Mouse (Mus musculus) kidney, embryonic 14.5 days (tissue): Measurements from ENCODE around the gene Zfp451. TPM values are rescaled to one million over a fixed set of nuclear protein-coding genes. Genes with fewer than 3 reads are reported as not detected.
A peak's percentile ranks its signal among the peaks of the same experiment; 100 is the strongest.
"Not testable (repeated sequence)": the region's sequence is repeated elsewhere in the genome, so short reads cannot be mapped to it uniquely, and the experiment has no call there.

Experiments
- ATAC-seq: fragments of 200-750 bp; cut with Nextera tagmentation; 2 replicates; pipeline ENCODE4 v1.8.0; 2017; ENCODE audit warnings: moderate number of reproducible peaks, mild to moderate bottlenecking, moderate TSS enrichment, moderate library complexity; ENCODE audit not compliant: low FRiP score, low TSS enrichment
- H3K27ac ChIP-seq: fragments of 300-500 bp; sonication (generic); 2 replicates; pipeline ENCODE4 v1.5.1; 2014; ENCODE audit warnings: low read depth, mild to moderate bottlenecking, low read length, moderate library complexity, mixed read lengths
- H3K27me3 ChIP-seq: fragments of 300-500 bp; sonication (generic); 2 replicates; pipeline ENCODE4 v1.6.1; 2014; ENCODE audit warnings: mild to moderate bottlenecking, low read length; ENCODE audit not compliant: control insufficient read depth, insufficient read depth
- H3K36me3 ChIP-seq: fragments of 300-500 bp; sonication (generic); 2 replicates; pipeline ENCODE4 v1.6.1; 2014; ENCODE audit warnings: low read length, mixed read lengths; ENCODE audit not compliant: control insufficient read depth, insufficient read depth
- H3K4me1 ChIP-seq: fragments of 300-500 bp; sonication (generic); 2 replicates; pipeline ENCODE4 v1.6.1; 2014; ENCODE audit warnings: low read length, mixed read lengths; ENCODE audit not compliant: control insufficient read depth, insufficient read depth
- H3K4me2 ChIP-seq: fragments of 300-500 bp; sonication (generic); replicated peaks from 2 replicates; pipeline ENCODE4 v1.6.1; 2014; ENCODE audit warnings: low read depth, mild to moderate bottlenecking, low read length
- H3K4me3 ChIP-seq: fragments of 300-500 bp; sonication (generic); 2 replicates; pipeline ENCODE4 v1.5.1; 2014; ENCODE audit warnings: mild to moderate bottlenecking, low read length
- H3K9ac ChIP-seq: fragments of 300-500 bp; sonication (generic); 2 replicates; pipeline ENCODE4 v1.6.1; 2014; ENCODE audit warnings: low read depth, mild to moderate bottlenecking, low read length, moderate library complexity
- H3K9me3 ChIP-seq: fragments of 300-500 bp; sonication (generic); 2 replicates; pipeline ENCODE4 v1.6.1; 2016; ENCODE audit warnings: low read length; ENCODE audit not compliant: control insufficient read depth
- whole genome bisulfite sequencing: fragments of 180-500 bp; shearing (Covaris S2); extraction: QIAGEN DNeasy Blood & Tissue Kit; methylation state at CpG from one replicate; pipeline ENCODE4 v1.1.7; 2014; 5-methylcytosine and 5-hydroxymethylcytosine counted together
- polyA plus RNA-seq: library from polyadenylated mRNA; unstranded; fragments of >200 nt; fragmentation: Nextera tagmentation; extraction: Ambion mirVana; gene quantifications from 2 replicates; pipeline ENCODE4 v1.2.1, GENCODE M21; 2014

Gene Zfp451
- polyA plus RNA-seq: 21.0 and 38.8 TPM in 2 replicates

- Histone ChIP-seq H3K4me2 (peak within 1 kb of the TSS; percentile 65), H3K9me3 (no peaks in the 10 kb centered on the region), H3K4me3 (peak within 1 kb of the TSS; percentile 96), H3K27me3 (no peaks in the 10 kb centered on the region), H3K27ac (peak within 1 kb of the TSS; percentile 85), H3K36me3 (peaks cover 28% of the 10 kb centered on the region), H3K9ac (peak within 1 kb of the TSS; percentile 95), H3K4me1 (peaks cover 11% of the 10 kb centered on the region)
- peak; percentile 96 for ATAC-seq
- WGBS: under 1% methylated on average over 80 of the region's 85 CpGs
Measured at GRCm38 (mm10) chr1:33813868-33814794, at the start of gene Zfp451. Gene Zfp451 (minus strand): TSS chr1:33814595.

GRCm38 (mm10) chr1:33846807-33847206 lies 32.4 kb upstream of the Zfp451 start:
- Histone ChIP-seq H3K9me3 (no peaks in the 10 kb centered on the region), H3K4me2 (no peak overlapping the region), H3K36me3 (no peaks in the 10 kb centered on the region), H3K9ac (no peak overlapping the region), H3K4me3 (no peak overlapping the region), H3K4me1 (no peaks in the 10 kb centered on the region), H3K27ac (no peak overlapping the region), H3K27me3 (no peaks in the 10 kb centered on the region)
- WGBS: 90% methylated on average over 2 of the region's 2 CpGs
- no peak for ATAC-seq

DNA sequence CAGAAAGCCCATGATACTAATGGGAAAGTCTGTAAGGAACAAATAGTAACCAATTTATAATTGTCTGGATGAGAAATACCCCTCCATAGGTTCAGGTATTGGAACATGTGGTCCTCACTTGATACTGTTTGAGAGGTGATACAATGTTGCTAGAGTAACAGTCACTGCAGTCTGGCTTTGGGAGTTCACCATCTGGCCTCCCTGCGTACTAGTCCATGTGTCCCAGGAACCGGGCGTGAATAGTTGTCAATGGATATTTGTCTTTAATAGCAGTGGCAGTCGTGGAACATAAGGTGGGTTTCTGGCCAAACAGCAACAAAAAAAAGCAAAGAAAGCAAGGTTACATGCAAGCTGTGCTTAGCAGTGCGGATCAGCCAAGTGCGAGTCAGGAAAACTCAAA lies 29.4 kb upstream of the Zfp451 start:
- H3K27me3 ChIP-seq: no peaks in the 10 kb centered on the region
- WGBS: 72% methylated on average over 6 of the region's 6 CpGs

GRCm38 (mm10) chr1:33838952-33839351 lies 24.6 kb upstream of the Zfp451 start:
- H3K27me3 ChIP-seq, H3K27ac ChIP-seq, H3K4me3 ChIP-seq, H3K4me2 ChIP-seq, H3K9me3 ChIP-seq, H3K36me3 ChIP-seq, H3K4me1 ChIP-seq, ATAC-seq, H3K9ac ChIP-seq: not testable (repeated sequence)
- WGBS: 96% methylated on average over 14 of the region's 14 CpGs

More for the DNA sequence above, 29.4 kb upstream of the Zfp451 start:
- ATAC-seq: no peak
- Histone ChIP-seq H3K27ac (no peak overlapping the region), H3K4me1 (no peaks in the 10 kb centered on the region), H3K4me2 (no peak overlapping the region), H3K36me3 (no peaks in the 10 kb centered on the region), H3K9me3 (no peaks in the 10 kb centered on the region), H3K4me3 (no peak overlapping the region), H3K9ac (no peak overlapping the region)

- Histone ChIP-seq H3K4me2 (no peak overlapping the region), H3K27ac (no peak overlapping the region), H3K9ac (no peak overlapping the region), H3K4me1 (no peaks in the 10 kb centered on the region), H3K27me3 (no peaks in the 10 kb centered on the region), H3K9me3 (peaks cover 4% of the 10 kb centered on the region), H3K36me3 (no peaks in the 10 kb centered on the region), H3K4me3 (no peak overlapping the region)
- WGBS: 74% methylated on average over 4 of the region's 4 CpGs
- no peak for ATAC-seq
Measured at GRCm38 (mm10) chr1:33830586-33830985, 16.2 kb upstream of the Zfp451 start.

- H3K27me3 ChIP-seq: no peaks in the 10 kb centered on the region
- no peak overlapping the region for H3K4me2 ChIP-seq
- no peaks in the 10 kb centered on the region for H3K9me3 ChIP-seq
- H3K9ac ChIP-seq: no peak overlapping the region
- 0 out of 2 replicates have a peak, but pooled peaks cover under 1% of the 10 kb centered on the region for H3K36me3 ChIP-seq
- WGBS: 84% methylated on average over 2 of the region's 2 CpGs
- peaks cover 4% of the 10 kb centered on the region for H3K4me1 ChIP-seq
- no peak for ATAC-seq
- H3K4me3 ChIP-seq: no peak overlapping the region
- no peak overlapping the region for H3K27ac ChIP-seq
Measured at GRCm38 (mm10) chr1:33817931-33818330, 3.5 kb upstream of the Zfp451 start.

DNA sequence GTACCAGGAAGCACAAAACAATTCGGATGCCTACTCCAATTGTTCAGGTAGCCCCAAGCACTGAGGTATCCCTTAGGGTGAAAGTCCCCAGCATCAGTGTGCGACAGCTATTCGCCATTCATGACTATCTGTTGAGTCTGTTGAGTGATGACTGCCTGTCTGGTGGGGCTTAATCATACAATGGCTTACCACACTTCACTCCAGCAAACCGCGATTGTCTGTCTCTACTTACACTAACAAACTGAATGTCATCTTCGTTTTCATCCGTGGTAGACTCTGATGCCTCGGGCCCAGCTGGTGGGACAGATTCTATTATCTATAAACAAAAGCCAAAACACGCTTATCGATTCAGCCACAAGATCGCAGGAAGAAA lies 914 bp downstream of the Zfp451 start:
- 12% methylated on average over 11 of the region's 11 CpGs for WGBS
- peak; percentile 1; the same call in 1 of the 2 replicates for ATAC-seq

GRCm38 (mm10) chr1:33803323-33803722 lies 11.1 kb downstream of the Zfp451 start:
- WGBS: 95% methylated on average over 2 of the region's 2 CpGs
- Histone ChIP-seq H3K27ac (no peak overlapping the region), H3K4me2 (no peak overlapping the region), H3K9ac (no peak overlapping the region), H3K4me3 (no peak overlapping the region), H3K9me3 (no peaks in the 10 kb centered on the region), H3K36me3 (peaks cover 78% of the 10 kb centered on the region), H3K27me3 (no peaks in the 10 kb centered on the region), H3K4me1 (no peaks in the 10 kb centered on the region; the same call in 1 of the 2 replicates)
- ATAC-seq: no peak

More for the DNA sequence above, 914 bp downstream of the Zfp451 start:
- Histone ChIP-seq H3K4me2 (peak overlapping the region; percentile 65), H3K36me3 (peaks cover 32% of the 10 kb centered on the region), H3K9ac (peak overlapping the region; percentile 95), H3K9me3 (no peaks in the 10 kb centered on the region), H3K4me1 (peaks cover 11% of the 10 kb centered on the region), H3K27me3 (no peaks in the 10 kb centered on the region), H3K27ac (peak overlapping the region; percentile 85), H3K4me3 (peak overlapping the region; percentile 96)

DNA sequence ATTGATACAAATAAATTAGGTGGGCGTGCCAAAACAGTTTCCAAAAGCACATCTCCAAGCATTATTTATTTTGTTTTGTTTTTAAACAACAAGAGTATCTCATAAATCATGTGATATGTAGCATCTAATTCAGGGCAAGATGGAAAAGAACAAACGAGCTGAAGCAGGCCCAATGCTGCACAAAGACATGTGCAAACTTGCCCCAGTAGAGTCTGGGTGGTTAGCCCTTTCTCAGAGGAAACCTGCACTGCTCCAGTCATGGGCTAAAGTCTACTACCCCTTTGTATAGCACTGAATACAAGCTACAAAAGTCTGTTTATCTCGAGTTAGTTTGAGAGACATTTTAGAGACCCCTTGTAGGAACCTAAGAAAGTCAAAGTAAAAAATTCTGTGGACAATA lies 14.8 kb downstream of the Zfp451 start:
- H3K9me3 ChIP-seq: no peaks in the 10 kb centered on the region
- H3K9ac ChIP-seq: no peak overlapping the region
- no peaks in the 10 kb centered on the region for H3K4me1 ChIP-seq
- ATAC-seq: no peak
- no peak overlapping the region for H3K4me2 ChIP-seq
- H3K4me3 ChIP-seq: no peak overlapping the region
- H3K36me3 ChIP-seq: peaks cover 63% of the 10 kb centered on the region
- WGBS: 72% methylated on average over 3 of the region's 3 CpGs
- H3K27me3 ChIP-seq: no peaks in the 10 kb centered on the region
- H3K27ac ChIP-seq: no peak overlapping the region
